Mouse (Mus musculus) heart, adult 2 months (tissue): ENCODE measurements around the gene Gpbp1l1. TPM values are rescaled to one million over a fixed set of nuclear protein-coding genes. Genes with fewer than 3 reads are reported as not detected.

ENCODE experiments used
- DNase-seq, 2 experiments: peaks; one replicate each; pipeline ENCODE4 v3.0.0; 2021
- H3K27ac ChIP-seq: fragments of 200-600 bp; 2 replicates; pipeline ENCODE4 v1.8.1; 2022
- H3K27me3 ChIP-seq: fragments of 200-500 bp; 2 replicates; pipeline ENCODE4 v1.6.1; 2012; ENCODE audit warnings: mild to moderate bottlenecking, low read length, inconsistent platforms, mixed read lengths; ENCODE audit not compliant: control insufficient read depth, insufficient read depth
- H3K36me3 ChIP-seq: fragments of 200-500 bp; 2 replicates; pipeline ENCODE4 v1.6.1; 2012; ENCODE audit warnings: low read length, inconsistent platforms; ENCODE audit not compliant: control insufficient read depth, insufficient read depth
- H3K4me1 ChIP-seq: fragments of 200-500 bp; 2 replicates; pipeline ENCODE4 v1.6.1; 2011; ENCODE audit warnings: low read length; ENCODE audit not compliant: control insufficient read depth, insufficient read depth
- H3K4me3 ChIP-seq: fragments of 200-600 bp; 2 replicates; pipeline ENCODE4 v1.8.1; 2022
- H3K79me2 ChIP-seq: fragments of 200-500 bp; replicated peaks from 2 replicates; pipeline ENCODE4 v1.6.1; 2012; ENCODE audit warnings: mild to moderate bottlenecking, inconsistent platforms, low read length, moderate library complexity, mixed read lengths; ENCODE audit not compliant: control insufficient read depth, insufficient read depth
- H3K9ac ChIP-seq: fragments of 200-500 bp; 2 replicates; pipeline ENCODE4 v1.6.1; 2012; ENCODE audit warnings: low read depth, mild to moderate bottlenecking, control low read depth, inconsistent platforms, low read length, mixed read lengths
- CTCF ChIP-seq: fragments of 200-600 bp; IDR thresholded peaks from 2 replicates; pipeline ENCODE4 v1.8.1; 2022; ENCODE audit warnings: antibody characterized with exemption, mild to moderate bottlenecking, moderate library complexity
- EP300 ChIP-seq: fragments of 200-500 bp; IDR thresholded peaks from 2 replicates; pipeline ENCODE4 v1.6.1; 2011; ENCODE audit warnings: low read depth, low read length, control low read depth; ENCODE audit not compliant: insufficient read depth
- POLR2A ChIP-seq: fragments of 200-500 bp; IDR thresholded peaks from 2 replicates; pipeline ENCODE4 v1.6.1; 2011; ENCODE audit warnings: mild to moderate bottlenecking, low read depth, low read length, control low read depth; ENCODE audit not compliant: insufficient read depth
- WGBS: fragments of 180-500 bp; shearing (Covaris S2); methylation state at CpG from one replicate; pipeline ENCODE4 v1.1.7; 2018; 5-methylcytosine and 5-hydroxymethylcytosine counted together
- intact Hi-C: fragments of 180-260 bp; cut with DNase I; formaldehyde crosslinking; loops from one replicate; pipeline ENCODE4 v1.15.1; 2025
- polyA plus RNA-seq: library from polyadenylated mRNA; depleted of rRNA; stranded (reverse); fragments of >200 nt; gene quantifications from 2 replicates; pipeline ENCODE4 v1.2.3, GENCODE M21; 2012
- total RNA-seq, 2 experiments: library from RNA; stranded (reverse); gene quantifications; 2 replicates each; pipeline ENCODE4 v1.2.3; 2021

The Gpbp1l1 gene
- total and polyA plus RNA-seq, 3 experiments, result 37.7 to 65.9 (median 57.9) TPM

- H3K27me3 ChIP-seq, result no peaks in the 10 kb centered on the region
- H3K79me2 ChIP-seq, result 0 out of 2 replicates have a peak, but pooled peaks cover 2% of the 10 kb centered on the region
- 2% methylated on average over 23 of the region's 23 CpGs for WGBS
- H3K4me1 ChIP-seq, result peaks cover 1% of the 10 kb centered on the region; the same call in 1 of the 2 replicates
- intact Hi-C loops, result loop anchor here (5.0 to 10.0 kb wide), 5 partner anchors 42 to 437 kb away; partner anchors contain the start of genes Ccdc17, Ipp, Mast2 and Urod
- peak within 1 kb of the TSS; percentile 73 for H3K9ac ChIP-seq
- no peak for TF ChIP-seq CTCF
- TF ChIP-seq POLR2A, result peak; percentile 70; the same call in 1 of the 2 replicates
- 0 out of 2 replicates have a peak, but pooled peaks have one; percentile 63 for TF ChIP-seq EP300
- H3K27ac ChIP-seq, result peak within 1 kb of the TSS; percentile 95
- peak within 1 kb of the TSS; percentile 96 for H3K4me3 ChIP-seq
- peaks cover 12% of the 10 kb centered on the region for H3K36me3 ChIP-seq
- peak; percentile 79 to 81 for DNase-seq
Measured at GRCm38 (mm10) chr4:116555413-116556300, 1.8 kb upstream of the Gpbp1l1 start, which contains the start of gene Tmem69. Gene Tmem69, minus strand, starts transcription at chr4:116555936.

DNA sequence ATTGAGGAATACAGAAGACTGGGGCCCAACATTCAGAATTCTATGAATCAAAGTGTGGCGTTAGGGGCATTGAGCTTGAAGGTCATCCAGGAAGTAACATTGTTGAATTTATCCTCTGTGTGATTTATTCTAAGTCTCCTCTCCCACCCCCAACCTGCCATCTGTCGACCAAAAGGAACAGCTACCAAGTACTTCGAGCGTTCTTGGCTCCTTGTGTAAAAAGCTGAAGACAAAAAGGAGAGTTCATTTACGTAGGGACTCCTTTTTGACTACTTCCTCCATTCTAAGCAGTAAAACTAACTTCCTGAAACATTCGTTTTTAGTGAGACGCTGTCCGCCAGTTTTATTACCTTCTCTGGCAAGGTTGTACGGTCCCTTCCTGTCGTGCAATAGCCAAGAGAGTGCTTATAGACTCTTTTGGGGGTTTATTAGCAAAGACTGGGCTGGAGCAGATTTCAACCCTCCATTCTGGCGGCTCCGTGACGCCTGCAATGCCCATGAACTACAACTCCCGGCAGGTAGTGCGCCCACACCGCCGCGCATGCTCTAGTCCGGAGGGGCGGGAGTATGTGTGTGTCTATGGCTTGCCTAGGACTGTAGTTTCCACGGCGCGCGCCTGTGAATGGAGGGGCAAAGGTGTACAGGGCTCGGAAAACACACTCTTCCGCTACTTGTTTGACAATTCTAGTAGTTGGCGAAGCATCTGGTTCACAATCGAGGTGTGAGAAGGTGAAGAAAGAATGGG, 725 bp upstream of the Gpbp1l1 start:
- no peaks in the 10 kb centered on the region for H3K27me3 ChIP-seq
- under 1% methylated on average over 28 of the region's 28 CpGs for WGBS
- peak; percentile 95 to 96 for DNase-seq
- peak overlapping the region; percentile 73 for H3K9ac ChIP-seq
- TF ChIP-seq EP300, result 0 out of 2 replicates have a peak, but pooled peaks have one; percentile 45
- TF ChIP-seq POLR2A, result peak; percentile 96
- no peak for TF ChIP-seq CTCF
- peak overlapping the region; percentile 96 for H3K4me3 ChIP-seq
- H3K4me1 ChIP-seq, result peaks cover 1% of the 10 kb centered on the region; the same call in 1 of the 2 replicates
- H3K36me3 ChIP-seq, result peaks cover 15% of the 10 kb centered on the region
- peak overlapping the region; percentile 95 for H3K27ac ChIP-seq
- intact Hi-C loops, result loop anchor here (5.0 to 10.0 kb wide), 5 partner anchors 41 to 436 kb away; partner anchors contain the start of genes Ccdc17, Ipp, Mast2 and Urod
- peaks cover 3% of the 10 kb centered on the region; the same call in 1 of the 2 replicates for H3K79me2 ChIP-seq

GRCm38 (mm10) chr4:116558151-116558882, 859 bp downstream of the Gpbp1l1 start:
- 1% methylated on average over 15 of the region's 15 CpGs for WGBS
- Histone ChIP-seq H3K4me3 (peak overlapping the region; percentile 96), H3K9ac (peak overlapping the region; percentile 73), H3K27ac (peak overlapping the region; percentile 95), H3K27me3 (no peaks in the 10 kb centered on the region), H3K79me2 (peaks cover 9% of the 10 kb centered on the region), H3K4me1 (peaks cover 3% of the 10 kb centered on the region), H3K36me3 (peaks cover 17% of the 10 kb centered on the region)
- DNase-seq, result no peak
- intact Hi-C loops, result loop anchor here (5.0 to 10.0 kb wide), 5 partner anchors 39 to 434 kb away; partner anchors contain the start of genes Ccdc17, Ipp, Mast2 and Urod
- no peak for TF ChIP-seq POLR2A
- no peak for TF ChIP-seq CTCF
- no peak for TF ChIP-seq EP300

GRCm38 (mm10) chr4:116595793-116596192, 38.3 kb downstream of the Gpbp1l1 start:
- no peaks in the 10 kb centered on the region for H3K79me2 ChIP-seq
- TF ChIP-seq EP300 (no peak), CTCF (no peak), POLR2A (no peak)
- DNase-seq, result no peak
- intact Hi-C loops, result loop anchor here (5.0 kb wide), 1 partner anchor 38 kb away; the partner anchor contains the start of genes Gpbp1l1 and Tmem69
- H3K27ac ChIP-seq, result no peak overlapping the region
- WGBS, result 84% methylated on average over 8 of the region's 8 CpGs
- no peaks in the 10 kb centered on the region for H3K27me3 ChIP-seq
- H3K9ac ChIP-seq, result no peak overlapping the region
- peaks cover 1% of the 10 kb centered on the region; the same call in 1 of the 2 replicates for H3K36me3 ChIP-seq
- H3K4me3 ChIP-seq, result no peak overlapping the region
- H3K4me1 ChIP-seq, result peaks cover 2% of the 10 kb centered on the region; the same call in 1 of the 2 replicates

DNA sequence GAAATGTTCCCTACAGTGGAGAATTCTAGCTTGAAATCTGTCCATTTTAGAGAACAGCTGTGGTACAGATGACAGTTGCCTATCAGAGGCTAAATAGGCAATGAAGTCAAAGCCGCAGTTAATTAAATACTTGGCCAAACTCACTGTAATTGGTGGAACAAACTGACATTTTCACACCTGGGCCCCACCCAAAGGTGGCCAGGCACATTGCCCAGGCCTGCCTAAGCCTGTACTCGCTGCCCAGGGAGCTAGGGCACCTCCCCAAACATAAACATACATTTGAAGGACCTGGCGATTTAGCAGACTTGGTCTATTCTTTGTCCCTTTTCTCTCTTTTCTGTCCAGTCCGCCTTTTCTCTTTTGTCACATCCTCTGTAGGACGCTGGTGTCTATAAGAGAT, 38.9 kb downstream of the Gpbp1l1 start, which contains the start of gene Ccdc17:
Gene Ccdc17 (plus strand): TSS at position 276 of the 400 bp plus-strand sequence.
- H3K27ac ChIP-seq, result peak within 1 kb of the TSS; percentile 74
- 17% methylated on average over 5 of the region's 5 CpGs for WGBS
- no peak for TF ChIP-seq CTCF
- no peak for TF ChIP-seq EP300
- TF ChIP-seq POLR2A, result no peak
- no peaks in the 10 kb centered on the region for H3K79me2 ChIP-seq
- H3K27me3 ChIP-seq, result no peaks in the 10 kb centered on the region
- peak in 1 of 2 experiments; percentile 3 for DNase-seq
- H3K9ac ChIP-seq, result peak within 1 kb of the TSS; percentile 86
- peaks cover 1% of the 10 kb centered on the region; the same call in 1 of the 2 replicates for H3K36me3 ChIP-seq
- intact Hi-C loops, result loop anchor here (5.0 kb wide), 1 partner anchor 39 kb away; the partner anchor contains the start of genes Gpbp1l1 and Tmem69
- H3K4me3 ChIP-seq, result peak within 1 kb of the TSS; percentile 65
- peaks cover 2% of the 10 kb centered on the region; the same call in 1 of the 2 replicates for H3K4me1 ChIP-seq
